Mouse (Mus musculus): ENCODE data around the gene Ltk. TPM values are rescaled to one million over a fixed set of nuclear protein-coding genes. Genes with fewer than 3 reads are reported as not detected.

Gene Ltk
- total and polyA plus RNA-seq, 2 experiments from 2014 or later, result 2.7 to 9.9 TPM

DNA sequence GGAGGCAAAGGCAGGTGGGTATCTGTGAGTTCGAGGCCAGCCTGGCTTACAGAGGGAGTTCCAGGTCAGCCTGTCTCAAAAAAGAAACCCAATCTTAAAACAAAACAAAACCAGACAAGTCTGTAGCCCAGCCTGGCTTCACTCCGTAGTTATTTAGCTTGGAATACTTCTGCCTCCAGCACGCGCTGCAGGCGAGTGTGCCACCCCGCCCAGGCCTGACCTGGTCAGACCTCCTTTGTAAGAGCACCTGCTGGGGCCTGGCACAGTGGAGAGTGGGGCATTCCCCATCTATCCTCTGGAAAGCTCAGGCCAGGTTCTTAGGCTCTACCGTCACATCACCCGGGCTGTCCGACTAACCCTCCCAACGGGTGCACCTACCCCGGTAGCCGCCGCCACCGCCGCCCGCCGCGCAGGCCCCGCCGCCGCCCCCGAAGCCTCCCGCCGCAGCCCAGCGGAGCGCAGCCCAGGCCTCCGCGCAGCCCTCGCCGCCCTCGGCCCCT is 2.6 kb downstream of the Ltk start:
- H3K4me2 ChIP-seq (ENCODE audit: low read depth, low read length, poor library complexity, severe bottlenecking), result peak overlapping the region; percentile 87
- ATAC-seq (ENCODE audit: low FRiP score) (no peak; the same call in 1 of the 2 replicates), DNase-seq (ENCODE audit: low spot score) (peak; percentile 15)
- 0 out of 2 replicates have a peak, but pooled peaks cover 6% of the 10 kb centered on the region for H3K4me1 ChIP-seq (ENCODE audit: insufficient read depth, low read length)
- H3K9me3 ChIP-seq (ENCODE audit: low read length), result no peaks in the 10 kb centered on the region
- no peak for TF ChIP-seq CTCF (IDR thresholded peaks at IDR 0.05)
- no peak overlapping the region for H3K27ac ChIP-seq (ENCODE audit: low read depth, low read length)
- peak overlapping the region; percentile 50 for H3K9ac ChIP-seq (replicated peaks; ENCODE audit: low read length, poor library complexity, severe bottlenecking)
- H3K4me3 ChIP-seq (ENCODE audit: low read depth, low read length), result peak overlapping the region; percentile 72
- no peaks in the 10 kb centered on the region for H3K36me3 ChIP-seq (ENCODE audit: insufficient read depth, low read length)
- WGBS, result 4% methylated on average over 19 of the region's 31 CpGs
- peaks cover 33% of the 10 kb centered on the region for H3K27me3 ChIP-seq (ENCODE audit: insufficient read depth, low read length)

DNA sequence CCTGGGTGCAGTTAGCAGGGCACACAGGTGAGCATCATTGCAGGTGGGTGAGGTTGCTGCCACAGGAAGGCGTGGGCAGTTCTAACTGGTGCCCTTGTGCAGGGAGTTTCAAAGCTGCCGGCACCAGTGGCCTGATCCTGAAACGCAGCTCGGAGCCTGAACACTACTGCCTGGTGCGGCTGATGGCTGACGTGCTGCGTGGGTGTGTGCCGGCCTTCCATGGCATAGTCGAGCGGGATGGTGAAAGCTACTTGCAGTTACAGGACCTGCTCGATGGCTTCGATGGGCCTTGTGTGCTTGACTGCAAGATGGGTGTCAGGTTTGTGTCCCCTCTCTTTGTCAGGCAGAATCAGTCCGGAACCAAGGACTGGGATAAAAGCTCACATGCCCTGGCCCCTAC is 11.0 kb downstream of the Ltk start:
- no peak overlapping the region for H3K4me2 ChIP-seq (ENCODE audit: low read depth, low read length, poor library complexity, severe bottlenecking)
- no peak overlapping the region for H3K4me3 ChIP-seq (ENCODE audit: low read depth, low read length)
- WGBS, result 74% methylated on average over 13 of the region's 13 CpGs
- no peak for TF ChIP-seq CTCF (IDR thresholded peaks at IDR 0.05)
- no peak overlapping the region for H3K9ac ChIP-seq (replicated peaks; ENCODE audit: low read length, poor library complexity, severe bottlenecking)
- ATAC-seq (ENCODE audit: low FRiP score) (no peak), DNase-seq (ENCODE audit: low spot score) (no peak)
- H3K36me3 ChIP-seq (ENCODE audit: insufficient read depth, low read length), result no peaks in the 10 kb centered on the region
- no peaks in the 10 kb centered on the region; the same call in 1 of the 2 replicates for H3K4me1 ChIP-seq (ENCODE audit: insufficient read depth, low read length)
- no peaks in the 10 kb centered on the region for H3K9me3 ChIP-seq (ENCODE audit: low read length)
- 0 out of 2 replicates have a peak, but pooled peaks cover 12% of the 10 kb centered on the region for H3K27me3 ChIP-seq (ENCODE audit: insufficient read depth, low read length)
- no peak overlapping the region for H3K27ac ChIP-seq (ENCODE audit: low read depth, low read length)

DNA sequence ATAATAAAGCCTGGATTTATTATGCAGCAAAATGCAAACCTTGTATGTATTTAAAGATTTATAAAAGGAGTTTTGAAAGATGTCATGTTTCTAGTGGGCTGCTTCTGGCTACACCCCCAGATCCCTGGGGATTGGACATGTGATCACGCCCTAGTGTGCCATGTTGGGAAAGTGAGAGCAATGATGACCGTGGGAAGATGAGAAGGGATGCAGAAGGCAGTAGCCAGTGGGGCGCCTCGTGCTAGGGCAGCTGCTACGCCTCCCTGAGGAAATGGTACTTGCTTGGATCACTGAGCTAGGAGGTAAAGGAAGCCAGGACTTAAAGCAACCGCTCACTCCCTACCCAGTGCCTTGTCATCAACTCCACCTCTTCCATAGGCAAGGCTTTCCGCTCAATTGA is 12.7 kb downstream of the Ltk start:
- peaks cover 4% of the 10 kb centered on the region; the same call in 1 of the 2 replicates for H3K4me1 ChIP-seq (ENCODE audit: insufficient read depth, low read length)
- DNase-seq (ENCODE audit: low spot score), result no peak
- no peak for TF ChIP-seq CTCF (IDR thresholded peaks at IDR 0.05)
- H3K27me3 ChIP-seq (ENCODE audit: insufficient read depth, low read length), result peaks cover 22% of the 10 kb centered on the region; the same call in 1 of the 2 replicates
- H3K4me3 ChIP-seq (ENCODE audit: low read depth, low read length), result no peak overlapping the region
- 75% methylated on average over 7 of the region's 7 CpGs for WGBS
- H3K9ac ChIP-seq (replicated peaks; ENCODE audit: low read length, poor library complexity, severe bottlenecking), result no peak overlapping the region
- H3K27ac ChIP-seq (ENCODE audit: low read depth, low read length), result no peak overlapping the region
- no peak for ATAC-seq (ENCODE audit: low FRiP score)
- H3K36me3 ChIP-seq (ENCODE audit: insufficient read depth, low read length), result no peaks in the 10 kb centered on the region
- H3K4me2 ChIP-seq (ENCODE audit: low read depth, low read length, poor library complexity, severe bottlenecking), result no peak overlapping the region
- no peaks in the 10 kb centered on the region for H3K9me3 ChIP-seq (ENCODE audit: low read length)

DNA sequence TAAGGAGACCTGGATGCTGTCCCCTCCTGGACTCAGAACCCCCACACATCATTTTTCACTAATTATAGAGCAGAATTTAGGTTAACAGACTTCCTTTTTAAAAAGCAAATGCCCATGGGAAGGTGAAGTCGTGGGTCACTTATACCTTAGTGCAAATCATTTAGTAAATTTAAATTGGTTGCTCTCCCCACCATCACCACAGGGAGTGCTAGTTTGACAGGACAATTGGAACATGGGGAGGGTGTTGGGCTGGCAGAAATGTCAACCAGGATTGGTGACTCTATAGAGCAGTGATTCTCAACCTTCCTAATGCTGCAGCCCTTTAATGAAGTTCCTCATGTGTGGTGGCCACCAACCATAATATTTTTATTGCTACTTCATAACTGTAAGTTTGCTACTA is 14.9 kb downstream of the Ltk start:
- 12% methylated on average over 1 of the region's 1 CpGs for WGBS
- H3K27me3 ChIP-seq (ENCODE audit: insufficient read depth, low read length), result peaks cover 39% of the 10 kb centered on the region
- peak; percentile 64 for TF ChIP-seq CTCF (IDR thresholded peaks at IDR 0.05)
- no peak overlapping the region for H3K4me2 ChIP-seq (ENCODE audit: low read depth, low read length, poor library complexity, severe bottlenecking)
- no peaks in the 10 kb centered on the region for H3K9me3 ChIP-seq (ENCODE audit: low read length)
- no peak overlapping the region for H3K9ac ChIP-seq (replicated peaks; ENCODE audit: low read length, poor library complexity, severe bottlenecking)
- ATAC-seq (ENCODE audit: low FRiP score), result no peak
- H3K4me1 ChIP-seq (ENCODE audit: insufficient read depth, low read length), result peaks cover 12% of the 10 kb centered on the region; the same call in 1 of the 2 replicates
- no peaks in the 10 kb centered on the region for H3K36me3 ChIP-seq (ENCODE audit: insufficient read depth, low read length)
- no peak overlapping the region for H3K4me3 ChIP-seq (ENCODE audit: low read depth, low read length)
- no peak overlapping the region for H3K27ac ChIP-seq (ENCODE audit: low read depth, low read length)
- DNase-seq (ENCODE audit: low spot score), result peak; percentile 49

DNA sequence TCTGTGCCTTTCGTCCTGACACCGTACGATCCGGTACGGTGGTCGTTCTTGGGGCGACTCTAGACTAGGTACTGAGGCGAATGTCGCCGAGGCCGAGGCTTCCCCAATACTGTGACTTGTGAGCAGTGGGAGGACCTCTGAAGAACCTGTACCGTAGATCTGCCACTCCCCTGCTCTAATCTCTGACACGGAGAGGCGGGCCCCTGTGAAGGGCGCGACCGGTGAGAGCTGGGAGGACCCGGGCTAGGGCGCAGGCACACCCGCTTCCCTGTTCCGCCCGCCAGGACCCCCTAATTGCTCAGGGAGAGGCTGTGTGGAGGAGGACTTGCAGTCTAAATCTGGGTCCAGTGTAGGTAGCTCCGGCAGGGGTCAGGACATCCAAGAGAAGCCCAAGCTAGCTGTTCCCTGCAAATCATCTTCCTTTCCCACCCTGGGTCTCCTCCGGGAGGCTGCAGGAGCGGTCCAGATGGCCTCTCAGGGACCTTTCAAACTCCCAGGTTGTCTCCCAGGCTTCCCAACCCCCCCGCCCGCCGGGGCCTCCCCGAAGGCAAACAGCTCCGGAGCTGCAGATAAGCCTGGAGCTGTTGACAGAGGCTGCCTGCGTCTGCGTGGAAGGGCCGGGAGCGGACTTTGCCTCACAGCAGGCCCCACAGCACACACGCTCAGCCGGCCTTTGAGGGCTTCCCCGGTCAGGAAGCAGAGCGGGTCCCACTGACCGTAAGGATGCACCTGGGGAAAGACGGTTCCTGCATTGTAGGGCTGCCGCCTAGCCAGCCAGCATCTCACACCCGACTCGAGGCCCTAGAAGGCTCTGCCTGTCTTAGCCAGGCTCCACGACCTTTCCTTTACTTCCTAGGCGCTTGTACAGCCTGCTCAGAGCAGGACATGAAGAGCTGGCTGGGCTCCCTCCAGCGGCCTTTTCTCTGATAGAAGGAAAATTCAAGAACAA is 15.8 kb downstream of the Ltk start:
- DNase-seq (ENCODE audit: low spot score) (peak; percentile 40), ATAC-seq (ENCODE audit: low FRiP score) (no peak)
- Histone ChIP-seq H3K4me2 (ENCODE audit: low read depth, low read length, poor library complexity, severe bottlenecking) (peak overlapping the region; percentile 29), H3K4me3 (ENCODE audit: low read depth, low read length) (peak overlapping the region; percentile 13; the same call in 1 of the 2 replicates), H3K36me3 (ENCODE audit: insufficient read depth, low read length) (no peaks in the 10 kb centered on the region), H3K9me3 (ENCODE audit: low read length) (no peaks in the 10 kb centered on the region), H3K4me1 (ENCODE audit: insufficient read depth, low read length) (peaks cover 12% of the 10 kb centered on the region; the same call in 1 of the 2 replicates), H3K27ac (ENCODE audit: low read depth, low read length) (no peak overlapping the region), H3K9ac (replicated peaks; ENCODE audit: low read length, poor library complexity, severe bottlenecking) (no peak overlapping the region; the same call in 1 of the 2 replicates), H3K27me3 (ENCODE audit: insufficient read depth, low read length) (peaks cover 39% of the 10 kb centered on the region)
- WGBS, result 8% methylated on average over 46 of the region's 46 CpGs
- peak; percentile 34 for TF ChIP-seq CTCF (IDR thresholded peaks at IDR 0.05)

DNA sequence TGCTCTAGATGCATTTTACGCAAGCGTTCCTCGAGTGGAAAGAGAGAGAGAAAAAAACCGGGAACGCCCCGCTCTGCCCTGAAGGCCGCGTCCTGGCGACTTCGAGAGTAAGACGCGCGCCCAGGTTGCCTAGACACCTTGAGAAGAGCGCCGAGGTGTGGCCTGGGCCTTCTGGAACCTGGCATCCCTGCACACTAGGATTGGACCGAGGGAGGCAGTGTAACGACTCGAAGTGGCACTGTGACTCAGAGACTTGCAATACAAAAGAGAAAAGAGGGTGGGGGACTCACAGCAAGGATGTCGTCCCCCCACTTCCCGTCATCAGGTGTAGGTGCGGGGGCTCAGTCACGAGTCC is 16.4 kb downstream of the Ltk start:
- no peak for TF ChIP-seq CTCF (IDR thresholded peaks at IDR 0.05)
- peaks cover 39% of the 10 kb centered on the region for H3K27me3 ChIP-seq (ENCODE audit: insufficient read depth, low read length)
- no peaks in the 10 kb centered on the region for H3K36me3 ChIP-seq (ENCODE audit: insufficient read depth, low read length)
- DNase-seq (ENCODE audit: low spot score), result no peak
- no peak for ATAC-seq (ENCODE audit: low FRiP score)
- no peak overlapping the region for H3K9ac ChIP-seq (replicated peaks; ENCODE audit: low read length, poor library complexity, severe bottlenecking)
- H3K27ac ChIP-seq (ENCODE audit: low read depth, low read length), result no peak overlapping the region
- no peaks in the 10 kb centered on the region for H3K9me3 ChIP-seq (ENCODE audit: low read length)
- H3K4me1 ChIP-seq (ENCODE audit: insufficient read depth, low read length), result peaks cover 12% of the 10 kb centered on the region; the same call in 1 of the 2 replicates
- H3K4me2 ChIP-seq (ENCODE audit: low read depth, low read length, poor library complexity, severe bottlenecking), result peak overlapping the region; percentile 29; the same call in 1 of the 2 replicates
- peak overlapping the region; percentile 13; the same call in 1 of the 2 replicates for H3K4me3 ChIP-seq (ENCODE audit: low read depth, low read length)
- WGBS, result 8% methylated on average over 22 of the region's 22 CpGs

Data from midbrain, postnatal 0 days (tissue).